Mouse (Mus musculus) heart, adult 2 months (tissue): Measurements from ENCODE around the gene Fads1. TPM values are rescaled to one million over a fixed set of nuclear protein-coding genes. Genes with fewer than 3 reads are reported as not detected.
A peak's percentile ranks its signal among the peaks of the same experiment; 100 is the strongest.

Experiments
- DNase-seq, 2 experiments: peaks; one replicate each; pipeline ENCODE4 v3.0.0; 2021
- H3K27ac ChIP-seq: fragments of 200-600 bp; 2 replicates; pipeline ENCODE4 v1.8.1; 2022
- H3K27me3 ChIP-seq: fragments of 200-500 bp; 2 replicates; pipeline ENCODE4 v1.6.1; 2012; ENCODE audit warnings: mild to moderate bottlenecking, low read length, inconsistent platforms, mixed read lengths; ENCODE audit not compliant: control insufficient read depth, insufficient read depth
- H3K36me3 ChIP-seq: fragments of 200-500 bp; 2 replicates; pipeline ENCODE4 v1.6.1; 2012; ENCODE audit warnings: low read length, inconsistent platforms; ENCODE audit not compliant: control insufficient read depth, insufficient read depth
- H3K4me1 ChIP-seq: fragments of 200-500 bp; 2 replicates; pipeline ENCODE4 v1.6.1; 2011; ENCODE audit warnings: low read length; ENCODE audit not compliant: control insufficient read depth, insufficient read depth
- H3K4me3 ChIP-seq: fragments of 200-600 bp; 2 replicates; pipeline ENCODE4 v1.8.1; 2022
- H3K79me2 ChIP-seq: fragments of 200-500 bp; replicated peaks from 2 replicates; pipeline ENCODE4 v1.6.1; 2012; ENCODE audit warnings: mild to moderate bottlenecking, inconsistent platforms, low read length, moderate library complexity, mixed read lengths; ENCODE audit not compliant: control insufficient read depth, insufficient read depth
- H3K9ac ChIP-seq: fragments of 200-500 bp; 2 replicates; pipeline ENCODE4 v1.6.1; 2012; ENCODE audit warnings: low read depth, mild to moderate bottlenecking, control low read depth, inconsistent platforms, low read length, mixed read lengths
- CTCF ChIP-seq: fragments of 200-600 bp; IDR thresholded peaks from 2 replicates; pipeline ENCODE4 v1.8.1; 2022; ENCODE audit warnings: antibody characterized with exemption, mild to moderate bottlenecking, moderate library complexity
- EP300 ChIP-seq: fragments of 200-500 bp; IDR thresholded peaks from 2 replicates; pipeline ENCODE4 v1.6.1; 2011; ENCODE audit warnings: low read depth, low read length, control low read depth; ENCODE audit not compliant: insufficient read depth
- POLR2A ChIP-seq: fragments of 200-500 bp; IDR thresholded peaks from 2 replicates; pipeline ENCODE4 v1.6.1; 2011; ENCODE audit warnings: mild to moderate bottlenecking, low read depth, low read length, control low read depth; ENCODE audit not compliant: insufficient read depth
- WGBS: fragments of 180-500 bp; shearing (Covaris S2); methylation state at CpG from one replicate; pipeline ENCODE4 v1.1.7; 2018; 5-methylcytosine and 5-hydroxymethylcytosine counted together
- intact Hi-C: fragments of 180-260 bp; cut with DNase I; formaldehyde crosslinking; loops from one replicate; pipeline ENCODE4 v1.15.1; 2025
- polyA plus RNA-seq: library from polyadenylated mRNA; depleted of rRNA; stranded (reverse); fragments of >200 nt; gene quantifications from 2 replicates; pipeline ENCODE4 v1.2.3, GENCODE M21; 2012
- total RNA-seq, 2 experiments: library from RNA; stranded (reverse); gene quantifications; 2 replicates each; pipeline ENCODE4 v1.2.3; 2021

The Fads1 gene
- total and polyA plus RNA-seq, 3 experiments: 16.2 to 25.3 (median 24.2) TPM

GRCm38 (mm10) chr19:10225767-10226166 lies 43.1 kb downstream of the Fads1 start:
- H3K36me3 ChIP-seq: no peaks in the 10 kb centered on the region
- TF ChIP-seq CTCF: no peak
- TF ChIP-seq EP300: no peak
- TF ChIP-seq POLR2A: no peak
- no peak for DNase-seq
- H3K27me3 ChIP-seq: 0 out of 2 replicates have a peak, but pooled peaks cover 2% of the 10 kb centered on the region
- H3K9ac ChIP-seq: no peak overlapping the region
- intact Hi-C loops: no loop called here
- H3K4me1 ChIP-seq: no peaks in the 10 kb centered on the region
- 45% methylated on average over 4 of the region's 4 CpGs for WGBS
- no peaks in the 10 kb centered on the region for H3K79me2 ChIP-seq
- no peak overlapping the region for H3K4me3 ChIP-seq
- H3K27ac ChIP-seq: no peak overlapping the region

- DNase-seq: no peak
- Histone ChIP-seq H3K9ac (no peak overlapping the region), H3K27ac (no peak overlapping the region), H3K36me3 (no peaks in the 10 kb centered on the region), H3K79me2 (no peaks in the 10 kb centered on the region), H3K4me3 (no peak overlapping the region), H3K27me3 (no peaks in the 10 kb centered on the region), H3K4me1 (no peaks in the 10 kb centered on the region)
- WGBS: 24% methylated on average over 7 of the region's 7 CpGs
- TF ChIP-seq POLR2A (no peak), EP300 (no peak), CTCF (no peak)
- intact Hi-C loops: no loop called here
These were observed 48.3 kb downstream of the Fads1 start for GRCm38 (mm10) chr19:10231016-10231415.

GRCm38 (mm10) chr19:10231871-10232270 lies 49.2 kb downstream of the Fads1 start:
- Histone ChIP-seq H3K27ac (no peak overlapping the region), H3K4me3 (no peak overlapping the region), H3K9ac (no peak overlapping the region), H3K36me3 (no peaks in the 10 kb centered on the region), H3K79me2 (no peaks in the 10 kb centered on the region), H3K27me3 (no peaks in the 10 kb centered on the region), H3K4me1 (no peaks in the 10 kb centered on the region)
- 46% methylated on average over 5 of the region's 5 CpGs for whole genome bisulfite sequencing
- TF ChIP-seq EP300: no peak
- TF ChIP-seq CTCF: no peak
- TF ChIP-seq POLR2A: no peak
- no peak for DNase-seq
- intact Hi-C loops: no loop called here

- WGBS: 64% methylated on average over 9 of the region's 9 CpGs
- no peaks in the 10 kb centered on the region for H3K27me3 ChIP-seq
These were observed 49.8 kb downstream of the Fads1 start for GRCm38 (mm10) chr19:10232327-10233017.

GRCm38 (mm10) chr19:10235784-10236565 lies 53.3 kb downstream of the Fads1 start:
- Histone ChIP-seq H3K36me3 (no peaks in the 10 kb centered on the region), H3K79me2 (no peaks in the 10 kb centered on the region), H3K4me1 (no peaks in the 10 kb centered on the region), H3K4me3 (no peak overlapping the region), H3K27ac (no peak overlapping the region), H3K9ac (no peak overlapping the region), H3K27me3 (no peaks in the 10 kb centered on the region)
- intact Hi-C loops: no loop called here
- TF ChIP-seq EP300 (no peak), CTCF (no peak), POLR2A (no peak)
- no peak for DNase-seq
- WGBS: 71% methylated on average over 9 of the region's 9 CpGs

More at GRCm38 (mm10) chr19:10232327-10233017, 49.8 kb downstream of the Fads1 start:
- intact Hi-C loops: no loop called here
- Histone ChIP-seq H3K79me2 (no peaks in the 10 kb centered on the region), H3K4me3 (no peak overlapping the region), H3K36me3 (no peaks in the 10 kb centered on the region), H3K9ac (no peak overlapping the region), H3K27ac (no peak overlapping the region), H3K4me1 (no peaks in the 10 kb centered on the region)
- TF ChIP-seq POLR2A (no peak), CTCF (no peak)
- no peak for DNase-seq

- TF ChIP-seq CTCF (no peak), EP300 (no peak), POLR2A (no peak)
- WGBS: 53% methylated on average over 3 of the region's 3 CpGs
- Histone ChIP-seq H3K4me1 (no peaks in the 10 kb centered on the region), H3K79me2 (no peaks in the 10 kb centered on the region), H3K36me3 (no peaks in the 10 kb centered on the region), H3K9ac (no peak overlapping the region), H3K4me3 (no peak overlapping the region), H3K27me3 (no peaks in the 10 kb centered on the region), H3K27ac (no peak overlapping the region)
- DNase-seq: peak in 1 of 2 experiments; percentile 37
- intact Hi-C loops: no loop called here
These were observed 55.8 kb downstream of the Fads1 start for GRCm38 (mm10) chr19:10238477-10238876.
